Mouse (Mus musculus) myocyte (in vitro differentiated cells): ENCODE measurements around the gene Fbxl20. TPM values are rescaled to one million over a fixed set of nuclear protein-coding genes. Genes with fewer than 3 reads are reported as not detected.

ENCODE experiments used
- H3K27me3 ChIP-seq: one replicate; pipeline ENCODE4 v1.6.1; 2011; ENCODE audit not compliant: control insufficient read depth, insufficient read depth, insufficient read length
- H3K36me3 ChIP-seq: one replicate; pipeline ENCODE4 v1.6.1; 2011; ENCODE audit not compliant: control insufficient read depth, insufficient read depth
- H3K4me2 ChIP-seq: one replicate; pipeline ENCODE4 v1.6.1; 2011; ENCODE audit warnings: low read depth, control low read depth
- H3K4me3 ChIP-seq: one replicate; pipeline ENCODE4 v1.5.1; 2011; ENCODE audit warnings: mild to moderate bottlenecking, control low read depth, moderate library complexity
- H3K79me2 ChIP-seq: one replicate; pipeline ENCODE4 v1.6.1; 2011; ENCODE audit not compliant: control insufficient read depth, insufficient read depth
- H3ac ChIP-seq: one replicate; pipeline ENCODE4 v1.6.1; 2011; ENCODE audit not compliant: control insufficient read depth, insufficient read length
- CEBPB ChIP-seq: IDR thresholded peaks from 2 replicates; pipeline ENCODE4 v1.6.1; 2011; ENCODE audit warnings: mild to moderate bottlenecking, moderate library complexity; ENCODE audit not compliant: poor library complexity, insufficient read depth, severe bottlenecking
- E2F4 ChIP-seq: IDR thresholded peaks from one replicate; pipeline ENCODE4 v1.6.1; 2011; ENCODE audit warnings: mild to moderate bottlenecking, control low read depth, moderate library complexity; ENCODE audit not compliant: insufficient read depth
- MAX ChIP-seq: IDR thresholded peaks from one replicate; pipeline ENCODE4 v1.6.1; 2011; ENCODE audit warnings: low read depth, mild to moderate bottlenecking, control low read depth
- MYOD1 ChIP-seq, 3 experiments: IDR thresholded peaks; one replicate each; pipeline ENCODE4 v1.6.1; 2011; ENCODE audit warnings: control low read depth in 2 of 3, low read depth in 2 of 3, mild to moderate bottlenecking in 2 of 3, moderate library complexity in 1 of 3; ENCODE audit not compliant: insufficient read length in 2 of 3, control insufficient read depth in 1 of 3
- MYOG ChIP-seq, 3 experiments: IDR thresholded peaks; one replicate each; pipeline ENCODE4 v1.6.1; 2011; ENCODE audit warnings: control low read depth in 2 of 3, low read depth in 2 of 3, mild to moderate bottlenecking in 2 of 3; ENCODE audit not compliant: insufficient read length in 2 of 3, control insufficient read depth in 1 of 3, insufficient read depth in 1 of 3
- POLR2A ChIP-seq: IDR thresholded peaks from one replicate; pipeline ENCODE4 v1.6.1; 2011; ENCODE audit warnings: low read depth, mild to moderate bottlenecking, control low read depth, moderate library complexity; ENCODE audit not compliant: insufficient read length
- POLR2AphosphoS2 ChIP-seq: IDR thresholded peaks from one replicate; pipeline ENCODE4 v1.6.1; 2011; ENCODE audit warnings: low read depth, control low read depth; ENCODE audit not compliant: insufficient read length
- REST ChIP-seq: IDR thresholded peaks from one replicate; pipeline ENCODE4 v1.6.1; 2011; ENCODE audit warnings: mild to moderate bottlenecking, control low read depth, moderate library complexity; ENCODE audit not compliant: insufficient read depth, insufficient read length
- SRF ChIP-seq: IDR thresholded peaks from one replicate; pipeline ENCODE4 v1.6.1; 2011; ENCODE audit warnings: low read depth; ENCODE audit not compliant: control insufficient read depth, insufficient read length
- TCF12 ChIP-seq: IDR thresholded peaks from one replicate; pipeline ENCODE4 v1.6.1; 2011; ENCODE audit warnings: mild to moderate bottlenecking, control low read depth; ENCODE audit not compliant: poor library complexity, insufficient read depth, severe bottlenecking
- TCF3 ChIP-seq: IDR thresholded peaks from one replicate; pipeline ENCODE4 v1.6.1; 2011; ENCODE audit warnings: low read depth, control low read depth; ENCODE audit not compliant: insufficient read length
- USF1 ChIP-seq: IDR thresholded peaks from one replicate; pipeline ENCODE4 v1.6.1; 2011; ENCODE audit warnings: low read depth, mild to moderate bottlenecking, control low read depth, moderate library complexity
- polyA plus RNA-seq: library from polyadenylated mRNA; unstranded; fragments of >200 nt; fragmentation: generic; extraction: Trizol; gene quantifications from one replicate; pipeline ENCODE4 v1.2.1, GENCODE M21; 2012; ENCODE audit warnings: missing spikeins

Gene Fbxl20
- polyA plus RNA-seq, 1 experiment: 5.9 TPM

- Histone ChIP-seq H3K4me3 (no peak overlapping the region), H3K27me3 (no peaks in the 10 kb centered on the region), H3ac (no peak overlapping the region), H3K79me2 (no peaks in the 10 kb centered on the region), H3K4me2 (no peak overlapping the region), H3K36me3 (no peaks in the 10 kb centered on the region)
- TF ChIP-seq CEBPB (no peak), USF1 (no peak), E2F4 (no peak), MYOG (IDR thresholded peaks at IDR 0.05; ENCODE audit: control insufficient read depth in 1 of 3, insufficient read depth in 1 of 3, insufficient read length in 2 of 3, low read depth in 2 of 3) (no peak), TCF3 (no peak), MYOD1 (IDR thresholded peaks at IDR 0.05; ENCODE audit: control insufficient read depth in 1 of 3, insufficient read length in 2 of 3, low read depth in 2 of 3) (no peak), MAX (no peak), SRF (no peak), REST (no peak), TCF12 (no peak)
Observed at GRCm38 (mm10) chr11:98134951-98135350, 15.3 kb downstream of the Fbxl20 start.

GRCm38 (mm10) chr11:98123424-98123823, 26.8 kb downstream of the Fbxl20 start:
- Histone ChIP-seq H3K27me3 (no peaks in the 10 kb centered on the region), H3K4me3 (no peak overlapping the region), H3K4me2 (no peak overlapping the region), H3K79me2 (no peaks in the 10 kb centered on the region), H3ac (no peak overlapping the region), H3K36me3 (no peaks in the 10 kb centered on the region)
- TF ChIP-seq MYOG (IDR thresholded peaks at IDR 0.05; ENCODE audit: control insufficient read depth in 1 of 3, insufficient read depth in 1 of 3, insufficient read length in 2 of 3, low read depth in 2 of 3) (no peak), MAX (no peak), POLR2A (no peak), E2F4 (no peak), MYOD1 (IDR thresholded peaks at IDR 0.05; ENCODE audit: control insufficient read depth in 1 of 3, insufficient read length in 2 of 3, low read depth in 2 of 3) (no peak), CEBPB (no peak), TCF12 (no peak), POLR2AphosphoS2 (no peak), REST (no peak), TCF3 (no peak)

- H3ac ChIP-seq: no peak overlapping the region
- H3K36me3 ChIP-seq: peaks cover under 1% of the 10 kb centered on the region
- H3K4me2 ChIP-seq: no peak overlapping the region
- TF ChIP-seq POLR2A (no peak), POLR2AphosphoS2 (no peak), MAX (no peak), USF1 (no peak), SRF (no peak), MYOG (IDR thresholded peaks at IDR 0.05; ENCODE audit: control insufficient read depth in 1 of 3, insufficient read depth in 1 of 3, insufficient read length in 2 of 3, low read depth in 2 of 3) (no peak), TCF12 (no peak), CEBPB (no peak)
- H3K4me3 ChIP-seq: no peak overlapping the region
- no peaks in the 10 kb centered on the region for H3K27me3 ChIP-seq
- H3K79me2 ChIP-seq: no peaks in the 10 kb centered on the region
Observed at GRCm38 (mm10) chr11:98114363-98114762, 35.8 kb downstream of the Fbxl20 start.

- Histone ChIP-seq H3ac (no peak overlapping the region), H3K36me3 (peaks cover 9% of the 10 kb centered on the region), H3K27me3 (no peaks in the 10 kb centered on the region), H3K4me2 (no peak overlapping the region), H3K4me3 (no peak overlapping the region), H3K79me2 (no peaks in the 10 kb centered on the region)
- TF ChIP-seq E2F4 (no peak), REST (no peak), MAX (no peak), MYOG (IDR thresholded peaks at IDR 0.05; ENCODE audit: control insufficient read depth in 1 of 3, insufficient read depth in 1 of 3, insufficient read length in 2 of 3, low read depth in 2 of 3) (no peak), CEBPB (no peak), TCF3 (no peak), TCF12 (no peak), SRF (no peak), USF1 (no peak)
Observed at GRCm38 (mm10) chr11:98113504-98113903, 36.7 kb downstream of the Fbxl20 start.

GRCm38 (mm10) chr11:98109706-98110105, 40.5 kb downstream of the Fbxl20 start:
- H3ac ChIP-seq: no peak overlapping the region
- H3K36me3 ChIP-seq: peaks cover 14% of the 10 kb centered on the region
- TF ChIP-seq TCF3 (no peak), POLR2AphosphoS2 (no peak), MAX (no peak), MYOG (IDR thresholded peaks at IDR 0.05; ENCODE audit: control insufficient read depth in 1 of 3, insufficient read depth in 1 of 3, insufficient read length in 2 of 3, low read depth in 2 of 3) (no peak), SRF (no peak), USF1 (no peak), POLR2A (no peak), E2F4 (no peak), REST (no peak), CEBPB (no peak), TCF12 (no peak)
- no peaks in the 10 kb centered on the region for H3K79me2 ChIP-seq
- H3K4me2 ChIP-seq: no peak overlapping the region
- no peaks in the 10 kb centered on the region for H3K27me3 ChIP-seq
- H3K4me3 ChIP-seq: no peak overlapping the region
